Mouse (Mus musculus): Measurements from ENCODE around the gene Sim2. TPM values are rescaled to one million over a fixed set of nuclear protein-coding genes. Genes with fewer than 3 reads are reported as not detected.

The Sim2 gene
- polyA plus RNA-seq, 1 experiment from 2014 or later = 0.06 TPM

- Histone ChIP-seq H3K9ac (replicated peaks; ENCODE audit: low read depth, low read length) (no peak overlapping the region), H3K9me3 (ENCODE audit: control insufficient read depth, low read length) (no peaks in the 10 kb centered on the region), H3K27me3 (replicated peaks; ENCODE audit: control insufficient read depth, insufficient read depth, low read length) (peaks cover 5% of the 10 kb centered on the region; the same call in 1 of the 2 replicates), H3K4me3 (replicated peaks; ENCODE audit: low read length) (no peak overlapping the region), H3K36me3 (ENCODE audit: control insufficient read depth, insufficient read depth) (no peaks in the 10 kb centered on the region), H3K27ac (ENCODE audit: low read length) (no peak overlapping the region), H3K4me2 (ENCODE audit: low read length) (no peak overlapping the region), H3K4me1 (replicated peaks; ENCODE audit: control insufficient read depth, insufficient read depth, low read length) (peaks cover 9% of the 10 kb centered on the region)
- no peak for ATAC-seq
- WGBS = 100% methylated on average over 1 of the region's 1 CpGs
Observed at GRCm38 (mm10) chr16:94118394-94118793, 33.7 kb downstream of the Sim2 start.

GRCm38 (mm10) chr16:94122347-94122746, 37.6 kb downstream of the Sim2 start:
- peaks cover 31% of the 10 kb centered on the region for H3K27me3 ChIP-seq (replicated peaks; ENCODE audit: control insufficient read depth, insufficient read depth, low read length)

GRCm38 (mm10) chr16:94123247-94123646, 38.5 kb downstream of the Sim2 start:
- Histone ChIP-seq H3K36me3 (ENCODE audit: control insufficient read depth, insufficient read depth) (no peaks in the 10 kb centered on the region), H3K4me3 (replicated peaks; ENCODE audit: low read length) (no peak overlapping the region), H3K4me2 (ENCODE audit: low read length) (no peak overlapping the region), H3K27me3 (replicated peaks; ENCODE audit: control insufficient read depth, insufficient read depth, low read length) (peaks cover 33% of the 10 kb centered on the region), H3K9me3 (ENCODE audit: control insufficient read depth, low read length) (no peaks in the 10 kb centered on the region), H3K27ac (ENCODE audit: low read length) (no peak overlapping the region), H3K9ac (replicated peaks; ENCODE audit: low read depth, low read length) (no peak overlapping the region), H3K4me1 (replicated peaks; ENCODE audit: control insufficient read depth, insufficient read depth, low read length) (peaks cover 30% of the 10 kb centered on the region)
- no peak for ATAC-seq
- 30% methylated on average over 11 of the region's 11 CpGs for WGBS

More at GRCm38 (mm10) chr16:94122347-94122746, 37.6 kb downstream of the Sim2 start:
- Histone ChIP-seq H3K9ac (replicated peaks; ENCODE audit: low read depth, low read length) (no peak overlapping the region), H3K4me1 (replicated peaks; ENCODE audit: control insufficient read depth, insufficient read depth, low read length) (peaks cover 30% of the 10 kb centered on the region), H3K4me3 (replicated peaks; ENCODE audit: low read length) (no peak overlapping the region), H3K4me2 (ENCODE audit: low read length) (no peak overlapping the region), H3K9me3 (ENCODE audit: control insufficient read depth, low read length) (no peaks in the 10 kb centered on the region), H3K27ac (ENCODE audit: low read length) (no peak overlapping the region), H3K36me3 (ENCODE audit: control insufficient read depth, insufficient read depth) (no peaks in the 10 kb centered on the region)
- ATAC-seq = no peak
- 89% methylated on average over 3 of the region's 3 CpGs for WGBS

GRCm38 (mm10) chr16:94125172-94125981, 40.6 kb downstream of the Sim2 start:
- Histone ChIP-seq H3K27me3 (replicated peaks; ENCODE audit: control insufficient read depth, insufficient read depth, low read length) (peaks cover 33% of the 10 kb centered on the region), H3K9me3 (ENCODE audit: control insufficient read depth, low read length) (no peaks in the 10 kb centered on the region), H3K9ac (replicated peaks; ENCODE audit: low read depth, low read length) (peak overlapping the region; percentile 63), H3K4me2 (ENCODE audit: low read length) (peak overlapping the region; percentile 78), H3K36me3 (ENCODE audit: control insufficient read depth, insufficient read depth) (no peaks in the 10 kb centered on the region), H3K4me1 (replicated peaks; ENCODE audit: control insufficient read depth, insufficient read depth, low read length) (peaks cover 30% of the 10 kb centered on the region), H3K4me3 (replicated peaks; ENCODE audit: low read length) (peak overlapping the region; percentile 50), H3K27ac (ENCODE audit: low read length) (no peak overlapping the region)
- 1% methylated on average over 72 of the region's 83 CpGs for WGBS
- ATAC-seq = peak; percentile 57

- no peaks in the 10 kb centered on the region for H3K9me3 ChIP-seq (ENCODE audit: control insufficient read depth, low read length)
- H3K4me2 ChIP-seq (ENCODE audit: low read length) = peak overlapping the region; percentile 78
- no peak overlapping the region for H3K9ac ChIP-seq (replicated peaks; ENCODE audit: low read depth, low read length)
- WGBS = 21% methylated on average over 9 of the region's 9 CpGs
- ATAC-seq = no peak
- H3K4me3 ChIP-seq (replicated peaks; ENCODE audit: low read length) = no peak overlapping the region
- H3K27me3 ChIP-seq (replicated peaks; ENCODE audit: control insufficient read depth, insufficient read depth, low read length) = peaks cover 33% of the 10 kb centered on the region
- no peaks in the 10 kb centered on the region for H3K36me3 ChIP-seq (ENCODE audit: control insufficient read depth, insufficient read depth)
- peaks cover 30% of the 10 kb centered on the region for H3K4me1 ChIP-seq (replicated peaks; ENCODE audit: control insufficient read depth, insufficient read depth, low read length)
- no peak overlapping the region for H3K27ac ChIP-seq (ENCODE audit: low read length)
Observed at GRCm38 (mm10) chr16:94126200-94126599, 41.5 kb downstream of the Sim2 start.

- 22% methylated on average over 2 of the region's 2 CpGs for WGBS
- no peaks in the 10 kb centered on the region for H3K36me3 ChIP-seq (ENCODE audit: control insufficient read depth, insufficient read depth)
- H3K27ac ChIP-seq (ENCODE audit: low read length) = no peak overlapping the region
- H3K4me3 ChIP-seq (replicated peaks; ENCODE audit: low read length) = no peak overlapping the region
- no peak overlapping the region for H3K4me2 ChIP-seq (ENCODE audit: low read length)
- ATAC-seq = no peak
- peaks cover 28% of the 10 kb centered on the region for H3K27me3 ChIP-seq (replicated peaks; ENCODE audit: control insufficient read depth, insufficient read depth, low read length)
- H3K9me3 ChIP-seq (ENCODE audit: control insufficient read depth, low read length) = no peaks in the 10 kb centered on the region
- H3K4me1 ChIP-seq (replicated peaks; ENCODE audit: control insufficient read depth, insufficient read depth, low read length) = peaks cover 22% of the 10 kb centered on the region
- H3K9ac ChIP-seq (replicated peaks; ENCODE audit: low read depth, low read length) = no peak overlapping the region
Observed at GRCm38 (mm10) chr16:94128236-94128835, 43.6 kb downstream of the Sim2 start.

GRCm38 (mm10) chr16:94134218-94134617, 49.5 kb downstream of the Sim2 start:
- no peaks in the 10 kb centered on the region for H3K27me3 ChIP-seq (replicated peaks; ENCODE audit: control insufficient read depth, insufficient read depth, low read length)
- no peak overlapping the region for H3K4me3 ChIP-seq (replicated peaks; ENCODE audit: low read length)
- 0 out of 2 replicates have a peak, but pooled peaks cover 2% of the 10 kb centered on the region for H3K9me3 ChIP-seq (ENCODE audit: control insufficient read depth, low read length)
- H3K4me2 ChIP-seq (ENCODE audit: low read length) = no peak overlapping the region
- no peak overlapping the region for H3K27ac ChIP-seq (ENCODE audit: low read length)
- no peak for ATAC-seq
- H3K9ac ChIP-seq (replicated peaks; ENCODE audit: low read depth, low read length) = no peak overlapping the region
- 65% methylated on average over 10 of the region's 10 CpGs for WGBS
- peaks cover 6% of the 10 kb centered on the region; the same call in 1 of the 2 replicates for H3K4me1 ChIP-seq (replicated peaks; ENCODE audit: control insufficient read depth, insufficient read depth, low read length)
- H3K36me3 ChIP-seq (ENCODE audit: control insufficient read depth, insufficient read depth) = no peaks in the 10 kb centered on the region

- Histone ChIP-seq H3K9ac (replicated peaks; ENCODE audit: low read depth, low read length) (no peak overlapping the region), H3K4me1 (replicated peaks; ENCODE audit: control insufficient read depth, insufficient read depth, low read length) (peaks cover 14% of the 10 kb centered on the region), H3K4me3 (replicated peaks; ENCODE audit: low read length) (no peak overlapping the region), H3K27ac (ENCODE audit: low read length) (no peak overlapping the region), H3K4me2 (ENCODE audit: low read length) (no peak overlapping the region), H3K36me3 (ENCODE audit: control insufficient read depth, insufficient read depth) (no peaks in the 10 kb centered on the region), H3K27me3 (replicated peaks; ENCODE audit: control insufficient read depth, insufficient read depth, low read length) (no peaks in the 10 kb centered on the region), H3K9me3 (ENCODE audit: control insufficient read depth, low read length) (0 out of 2 replicates have a peak, but pooled peaks cover 2% of the 10 kb centered on the region)
- ATAC-seq = no peak
- 72% methylated on average over 10 of the region's 10 CpGs for WGBS
Observed at GRCm38 (mm10) chr16:94140746-94141145, 56.0 kb downstream of the Sim2 start.

GRCm38 (mm10) chr16:94143325-94143724, 58.6 kb downstream of the Sim2 start:
- 4% methylated on average over 10 of the region's 10 CpGs for WGBS
- H3K4me1 ChIP-seq (replicated peaks; ENCODE audit: control insufficient read depth, insufficient read depth, low read length) = peaks cover 18% of the 10 kb centered on the region
- H3K9me3 ChIP-seq (ENCODE audit: control insufficient read depth, low read length) = no peaks in the 10 kb centered on the region
- H3K36me3 ChIP-seq (ENCODE audit: control insufficient read depth, insufficient read depth) = no peaks in the 10 kb centered on the region
- peak overlapping the region; percentile 16 for H3K4me2 ChIP-seq (ENCODE audit: low read length)
- H3K4me3 ChIP-seq (replicated peaks; ENCODE audit: low read length) = no peak overlapping the region
- H3K9ac ChIP-seq (replicated peaks; ENCODE audit: low read depth, low read length) = no peak overlapping the region
- no peak overlapping the region for H3K27ac ChIP-seq (ENCODE audit: low read length)
- no peaks in the 10 kb centered on the region for H3K27me3 ChIP-seq (replicated peaks; ENCODE audit: control insufficient read depth, insufficient read depth, low read length)
- ATAC-seq = peak; percentile 72
